Mouse (Mus musculus) kidney, adult 8-10 months (tissue): ENCODE measurements around the gene 9130213A22Rik.
"Not testable (repeated sequence)": the region's sequence is repeated elsewhere in the genome, so short reads cannot be mapped to it uniquely, and the experiment has no call there.

Source experiments
- DNase-seq, 2 experiments: peaks; one replicate each; pipeline ENCODE4 v3.0.0; 2022

Gene 9130213A22Rik

DNA sequence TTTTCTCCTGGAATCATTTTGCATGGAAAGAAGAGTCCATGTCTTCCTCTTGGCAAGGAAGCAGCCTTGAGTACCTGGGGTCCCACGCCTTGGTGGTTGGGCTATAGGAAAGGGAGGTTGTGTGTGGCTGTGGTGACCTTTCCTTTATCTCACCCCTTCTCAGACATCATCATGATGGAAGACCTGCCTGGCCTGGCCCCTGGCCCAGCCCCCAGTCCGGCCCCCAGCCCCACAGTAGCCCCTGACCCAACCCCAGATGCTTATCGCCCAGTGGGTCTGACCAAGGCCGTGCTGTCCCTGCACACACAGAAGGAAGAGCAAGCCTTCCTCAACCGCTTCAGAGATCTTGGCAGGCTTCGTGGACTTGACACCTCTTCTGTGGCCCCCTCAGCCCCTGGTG lies 17.2 kb downstream of the 9130213A22Rik start:
- no peak for DNase-seq

DNA sequence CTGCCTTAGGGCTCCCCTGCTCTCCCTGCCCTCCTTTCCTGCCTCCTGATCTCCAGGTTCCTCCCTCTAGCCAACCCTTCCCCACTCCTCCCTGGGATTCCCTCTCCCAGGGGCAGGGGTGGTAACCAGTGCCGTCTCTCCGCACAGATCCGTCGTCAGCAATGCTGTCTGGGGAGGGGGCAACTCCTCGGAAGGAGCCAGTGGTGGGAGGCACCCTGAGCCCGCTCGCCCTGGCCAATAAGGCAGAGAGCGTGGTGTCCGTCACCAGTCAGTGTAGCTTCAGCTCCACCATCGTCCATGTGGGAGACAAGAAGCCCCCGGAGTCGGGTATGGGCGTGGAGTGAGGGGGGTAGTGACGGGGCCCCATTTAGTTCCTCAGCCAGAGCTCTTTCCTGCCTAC lies 17.9 kb downstream of the 9130213A22Rik start:
- DNase-seq: no peak

DNA sequence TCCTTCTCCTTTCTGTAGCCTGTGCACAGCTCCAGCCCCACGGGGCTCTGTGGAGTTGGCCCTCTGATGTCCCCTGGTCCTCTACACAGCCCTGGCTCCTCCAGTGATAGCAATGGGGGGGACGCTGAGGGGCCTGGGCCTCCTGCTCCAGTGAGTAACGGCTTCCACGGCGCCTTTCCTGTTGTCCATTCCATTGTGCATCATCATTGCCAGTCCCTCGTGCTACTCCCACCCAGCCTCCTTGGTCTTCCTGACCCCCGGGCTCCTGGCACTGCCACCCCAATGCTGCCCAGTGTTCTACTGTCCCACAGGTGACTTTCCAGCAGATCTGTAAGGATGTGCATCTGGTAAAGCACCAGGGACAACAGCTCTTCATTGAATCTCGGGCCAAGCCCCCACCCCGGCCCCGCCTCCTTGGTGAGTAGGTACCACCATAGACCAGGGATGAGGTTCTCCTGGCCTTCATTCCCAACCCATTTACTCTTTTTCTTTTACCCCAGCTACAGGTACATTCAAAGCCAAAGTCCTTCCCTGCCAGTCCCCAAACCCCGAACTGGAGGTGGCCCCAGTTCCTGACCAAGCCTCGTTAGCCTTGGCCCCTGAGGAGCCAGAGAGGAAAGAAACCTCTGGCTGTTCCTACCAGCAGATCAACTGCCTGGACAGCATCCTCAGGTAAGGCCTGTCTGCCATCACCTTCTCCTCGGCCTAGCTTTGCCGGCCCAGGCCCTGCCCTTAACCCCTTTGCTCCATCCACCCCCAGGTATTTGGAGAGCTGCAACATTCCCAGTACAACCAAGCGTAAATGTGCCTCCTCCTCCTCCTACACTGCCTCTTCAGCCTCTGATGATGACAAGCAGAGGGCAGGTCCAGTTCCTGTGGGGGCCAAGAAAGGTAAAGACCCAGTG lies 18.6 kb downstream of the 9130213A22Rik start:
- no peak for DNase-seq

DNA sequence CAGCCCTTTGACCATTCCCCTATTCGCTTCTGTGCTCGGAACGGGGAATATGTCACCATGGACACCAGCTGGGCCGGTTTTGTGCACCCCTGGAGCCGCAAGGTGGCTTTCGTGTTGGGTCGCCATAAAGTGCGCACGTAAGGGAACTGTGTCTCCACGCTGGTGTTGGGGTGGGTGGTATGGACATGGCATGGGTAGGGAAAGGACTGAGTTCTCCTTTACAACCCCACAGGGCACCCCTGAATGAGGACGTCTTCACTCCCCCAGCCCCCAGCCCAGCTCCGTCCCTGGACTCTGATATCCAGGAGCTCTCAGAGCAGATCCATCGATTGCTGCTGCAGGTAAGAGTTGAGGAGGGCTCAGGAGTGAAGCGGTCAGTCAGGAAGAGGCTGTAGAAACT lies 19.3 kb downstream of the 9130213A22Rik start:
- DNase-seq: no peak

DNA sequence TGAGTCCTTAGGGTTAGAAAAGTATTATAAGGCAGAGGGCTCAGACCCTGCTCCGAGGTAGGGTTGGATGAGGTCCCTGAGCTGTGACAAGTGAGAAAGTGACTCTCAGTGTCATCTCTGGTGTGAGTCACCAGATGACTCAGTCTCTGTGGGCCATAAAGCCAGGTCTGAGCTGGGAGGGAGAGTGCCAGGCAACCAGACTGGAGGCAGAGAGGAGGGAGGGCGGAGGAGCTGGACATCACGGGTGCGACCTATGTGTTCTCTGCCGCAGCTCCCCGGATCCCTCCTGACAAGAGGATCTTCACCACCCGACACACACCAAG lies 20.0 kb downstream of the 9130213A22Rik start:
- DNase-seq: no peak

DNA sequence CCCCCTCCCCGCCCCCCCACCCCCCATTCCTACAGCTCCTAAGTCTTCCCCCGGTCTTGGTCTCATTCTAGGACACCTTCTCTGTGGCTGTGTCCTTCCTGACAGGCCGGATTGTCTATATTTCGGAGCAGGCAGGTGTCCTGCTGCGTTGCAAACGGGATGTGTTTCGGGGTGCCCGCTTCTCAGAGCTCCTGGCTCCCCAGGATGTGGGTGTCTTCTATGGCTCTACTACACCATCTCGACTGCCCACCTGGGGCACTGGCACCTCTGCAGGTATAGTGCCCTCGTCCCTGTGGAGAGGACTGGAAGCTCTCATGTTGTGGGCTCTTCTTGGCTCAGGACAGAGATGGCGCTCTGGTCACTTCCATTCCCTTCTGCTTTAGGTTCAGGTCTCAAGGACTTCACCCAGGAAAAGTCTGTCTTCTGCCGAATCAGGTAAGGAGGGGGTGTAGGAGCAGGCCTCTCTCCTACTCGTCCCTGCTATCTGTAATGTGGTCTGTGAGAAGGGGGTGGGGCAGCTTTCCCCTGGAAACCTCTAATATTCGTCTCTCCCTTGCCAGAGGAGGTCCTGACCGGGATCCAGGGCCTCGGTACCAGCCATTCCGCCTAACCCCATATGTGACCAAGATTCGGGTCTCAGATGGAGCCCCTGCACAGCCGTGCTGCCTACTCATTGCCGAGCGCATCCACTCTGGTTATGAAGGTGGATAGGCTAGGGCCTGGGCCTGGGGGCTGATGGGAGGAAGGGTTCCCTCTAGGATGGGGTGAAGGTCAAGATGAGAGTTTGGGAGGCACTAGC lies 20.6 kb downstream of the 9130213A22Rik start:
- no peak for DNase-seq

DNA sequence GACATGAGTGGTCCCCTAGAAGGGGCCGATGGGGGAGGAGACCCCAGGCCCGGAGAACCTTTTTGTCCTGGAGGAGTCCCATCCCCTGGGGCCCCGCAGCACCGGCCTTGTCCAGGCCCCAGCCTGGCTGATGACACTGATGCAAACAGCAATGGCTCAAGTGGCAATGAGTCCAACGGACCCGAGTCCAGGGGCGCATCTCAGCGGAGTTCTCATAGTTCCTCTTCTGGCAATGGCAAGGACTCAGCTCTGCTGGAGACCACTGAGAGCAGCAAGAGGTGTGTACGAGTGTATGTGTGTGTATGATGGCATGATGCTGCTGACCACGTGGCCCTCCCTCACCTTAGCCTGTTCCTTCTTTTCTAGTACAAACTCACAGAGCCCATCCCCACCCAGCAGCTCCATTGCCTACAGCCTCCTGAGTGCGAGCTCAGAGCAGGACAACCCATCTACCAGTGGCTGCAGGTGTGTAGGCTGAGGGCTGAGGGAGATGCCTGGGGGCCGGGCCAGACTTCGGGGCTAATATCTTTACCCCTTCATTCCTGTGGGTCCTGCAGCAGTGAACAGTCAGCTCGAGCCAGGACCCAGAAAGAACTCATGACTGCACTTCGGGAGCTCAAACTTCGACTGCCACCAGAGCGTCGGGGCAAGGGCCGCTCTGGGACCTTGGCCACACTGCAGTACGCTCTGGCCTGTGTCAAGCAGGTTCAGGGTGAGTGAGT lies 21.6 kb downstream of the 9130213A22Rik start:
- no peak for DNase-seq

DNA sequence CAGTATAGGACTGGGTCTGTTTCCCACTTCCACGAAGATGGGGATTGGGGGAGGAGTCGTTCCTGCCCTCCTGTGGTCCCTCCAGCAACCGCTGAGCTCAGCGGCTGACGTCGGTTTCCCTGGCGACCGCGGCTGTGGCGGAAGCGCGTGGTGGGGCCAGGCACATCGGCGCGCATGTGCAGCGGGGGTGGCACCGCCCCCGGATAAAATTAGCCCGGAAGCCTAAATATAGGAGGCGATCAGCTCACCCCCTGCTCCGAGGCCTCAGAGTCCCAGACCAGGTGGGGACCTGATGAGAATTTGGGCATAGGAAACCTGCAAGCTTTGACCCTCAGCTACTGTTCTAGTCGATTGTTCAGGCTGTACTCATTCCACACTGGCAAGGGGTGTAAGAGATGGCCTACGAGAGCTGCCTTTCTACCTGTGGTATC lies 22.5 kb downstream of the 9130213A22Rik start:
- DNase-seq: peak; percentile 87 to 91

DNA sequence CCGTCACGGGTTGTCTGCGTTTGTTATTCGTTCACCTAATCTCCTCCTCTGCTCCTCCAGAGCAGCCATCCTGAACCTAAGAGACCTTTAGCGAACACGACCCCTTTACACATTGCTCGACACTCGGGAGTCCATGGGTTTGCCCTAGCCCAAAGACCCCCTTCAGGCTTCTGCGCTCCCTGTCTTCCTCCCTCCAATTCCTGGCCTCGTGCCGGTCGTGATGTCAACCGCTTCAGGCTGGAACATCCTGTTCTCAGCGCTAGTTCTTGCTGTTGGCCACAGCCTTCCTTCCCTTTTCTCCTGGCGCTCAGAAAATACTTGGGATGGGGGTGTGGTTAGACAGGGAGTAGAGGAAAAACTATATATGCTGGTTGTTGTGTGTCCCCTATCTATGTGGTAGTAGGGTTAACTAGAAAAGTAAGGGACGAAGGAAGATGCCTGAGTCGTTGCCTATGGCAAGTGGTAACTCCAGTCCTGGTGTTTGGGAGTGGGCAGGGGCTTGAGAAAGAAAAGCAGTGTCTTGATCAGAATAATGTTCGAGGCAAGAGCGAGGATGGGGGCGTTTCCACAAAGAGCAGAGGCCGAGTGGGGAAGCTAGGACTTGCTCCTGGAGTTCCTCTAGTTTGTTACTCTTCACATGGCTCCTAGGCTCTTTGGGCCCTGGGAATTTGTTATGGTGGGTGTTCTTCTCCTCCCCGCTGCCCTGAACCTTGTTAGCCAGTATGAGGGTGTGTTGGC lies 23.0 kb downstream of the 9130213A22Rik start:
- DNase-seq: peak; percentile 72 to 87

DNA sequence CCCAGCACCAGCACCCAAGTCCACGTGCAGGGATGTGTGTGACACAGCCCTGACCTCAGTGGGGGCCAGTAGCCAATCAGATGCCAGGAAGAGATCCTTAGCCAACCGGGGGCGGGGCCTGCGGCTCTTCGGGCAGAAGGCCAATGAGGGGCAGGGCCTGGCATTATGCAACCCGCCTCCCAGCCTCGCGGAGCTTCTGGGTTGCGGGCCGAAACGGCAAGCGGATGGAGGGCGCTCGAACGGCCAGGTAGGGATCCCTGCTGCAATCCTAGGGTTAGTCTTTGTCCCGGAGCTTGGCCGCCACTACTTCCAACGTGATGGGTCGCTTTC lies 23.7 kb downstream of the 9130213A22Rik start:
- DNase-seq: peak; percentile 98 to 99

DNA sequence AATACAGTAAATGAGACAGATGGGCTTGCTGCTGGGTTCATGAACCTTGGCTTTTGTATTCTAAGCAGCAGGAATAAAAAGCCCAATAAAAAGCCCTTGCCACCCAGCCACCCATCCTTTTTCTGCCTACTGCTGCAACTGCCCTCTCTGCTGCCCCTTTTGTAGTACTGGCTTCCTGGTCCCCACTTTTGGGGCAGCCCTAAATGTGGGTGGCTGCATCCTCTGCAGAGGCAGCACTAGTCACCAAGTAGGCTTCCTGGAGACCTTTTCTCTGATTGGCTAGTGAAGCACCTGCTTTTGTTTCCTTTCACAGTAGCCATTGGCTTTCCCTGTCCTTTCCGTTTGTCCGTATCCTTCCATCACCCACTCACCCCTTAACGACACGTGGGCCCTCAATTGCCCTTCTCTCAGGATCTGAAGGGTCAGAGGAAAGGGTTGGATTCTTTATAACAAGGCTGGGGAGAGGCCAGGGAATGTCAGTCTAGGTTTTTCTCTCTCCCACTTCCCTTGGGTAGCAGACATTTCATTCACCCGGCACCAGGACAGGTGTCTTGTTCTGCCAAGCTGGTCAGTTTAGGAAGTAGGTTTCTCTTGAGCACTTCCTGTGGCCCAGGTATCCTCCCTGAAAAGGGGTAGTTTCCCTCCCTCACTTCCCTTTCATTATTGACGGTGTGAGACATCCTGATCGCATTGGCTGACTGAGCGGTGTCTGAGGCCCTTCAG lies 24.2 kb downstream of the 9130213A22Rik start:
- DNase-seq: no peak

DNA sequence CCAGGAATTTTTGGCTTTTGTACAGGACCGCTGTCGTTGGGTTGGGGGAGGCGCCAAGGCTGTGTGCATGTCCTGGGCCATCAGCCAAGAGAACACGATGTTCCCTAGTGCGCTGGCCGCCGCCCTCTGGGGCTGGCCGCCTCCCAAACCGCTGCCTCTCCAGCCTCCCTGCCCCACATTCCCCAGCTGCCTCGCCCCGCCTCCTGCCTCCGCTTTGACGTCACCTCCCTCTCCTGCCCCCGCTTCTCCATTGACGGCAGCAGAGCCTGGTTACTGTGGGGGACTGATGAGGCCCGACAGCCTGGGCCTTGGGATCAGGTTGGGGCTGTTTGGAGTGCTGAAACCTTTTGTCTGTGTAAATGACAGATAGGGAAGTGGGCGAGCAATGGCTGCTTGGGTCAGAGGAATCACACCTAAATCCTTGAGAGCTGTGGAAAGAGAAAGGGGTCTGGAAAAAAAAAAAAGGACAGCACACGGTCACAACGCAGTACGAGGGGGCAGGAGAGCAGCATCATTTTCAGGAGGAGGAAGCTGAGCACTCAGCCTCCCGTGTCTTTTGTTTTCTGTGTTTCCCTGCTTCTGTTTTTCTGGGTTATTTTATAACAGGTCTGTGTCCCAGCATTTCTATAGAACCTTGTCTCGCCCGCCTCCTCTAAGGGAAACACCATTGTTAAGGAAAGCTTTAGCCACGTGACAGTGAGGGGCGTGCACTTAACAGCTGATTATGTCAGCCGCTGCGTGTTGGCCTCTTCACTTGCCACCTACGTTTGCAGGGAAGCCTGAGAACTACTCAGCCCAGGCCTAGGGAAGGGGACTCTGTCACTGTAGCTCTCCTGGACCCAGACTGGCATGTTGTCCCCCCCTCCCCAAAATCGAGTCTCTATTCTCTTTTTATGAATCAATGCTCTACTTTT lies 25.1 kb downstream of the 9130213A22Rik start:
- peak; percentile 99 for DNase-seq

DNA sequence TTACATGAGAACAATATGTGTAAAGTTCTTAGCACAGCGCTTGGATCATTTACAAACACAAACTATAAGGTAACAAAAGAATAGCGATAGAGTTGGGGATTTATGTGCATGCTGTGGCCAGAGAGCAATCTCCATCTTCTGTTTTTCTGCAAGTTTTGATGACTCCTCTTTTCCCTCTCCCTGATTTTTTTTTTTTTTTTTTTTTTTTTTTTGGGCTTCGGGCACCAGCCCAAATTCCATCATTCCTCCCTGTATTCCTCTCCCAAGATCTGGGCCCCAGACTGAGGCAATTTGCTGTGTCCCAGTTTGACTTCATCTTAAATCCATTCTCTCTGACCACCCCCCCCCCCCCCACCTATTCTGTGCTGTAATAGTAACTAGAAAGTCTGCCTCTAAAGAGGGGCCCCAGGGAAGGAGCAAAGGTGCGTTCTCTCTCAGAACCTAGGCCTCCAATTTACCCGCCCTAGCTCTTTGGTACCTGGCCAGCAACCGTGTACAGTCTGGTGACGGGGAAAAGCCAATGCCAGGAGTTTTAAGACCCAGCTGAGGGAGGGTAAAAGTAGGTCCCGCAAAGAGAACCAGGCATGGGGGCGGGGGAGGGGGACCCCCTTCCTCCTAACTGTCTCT lies 25.9 kb downstream of the 9130213A22Rik start:
- DNase-seq: no peak

DNA sequence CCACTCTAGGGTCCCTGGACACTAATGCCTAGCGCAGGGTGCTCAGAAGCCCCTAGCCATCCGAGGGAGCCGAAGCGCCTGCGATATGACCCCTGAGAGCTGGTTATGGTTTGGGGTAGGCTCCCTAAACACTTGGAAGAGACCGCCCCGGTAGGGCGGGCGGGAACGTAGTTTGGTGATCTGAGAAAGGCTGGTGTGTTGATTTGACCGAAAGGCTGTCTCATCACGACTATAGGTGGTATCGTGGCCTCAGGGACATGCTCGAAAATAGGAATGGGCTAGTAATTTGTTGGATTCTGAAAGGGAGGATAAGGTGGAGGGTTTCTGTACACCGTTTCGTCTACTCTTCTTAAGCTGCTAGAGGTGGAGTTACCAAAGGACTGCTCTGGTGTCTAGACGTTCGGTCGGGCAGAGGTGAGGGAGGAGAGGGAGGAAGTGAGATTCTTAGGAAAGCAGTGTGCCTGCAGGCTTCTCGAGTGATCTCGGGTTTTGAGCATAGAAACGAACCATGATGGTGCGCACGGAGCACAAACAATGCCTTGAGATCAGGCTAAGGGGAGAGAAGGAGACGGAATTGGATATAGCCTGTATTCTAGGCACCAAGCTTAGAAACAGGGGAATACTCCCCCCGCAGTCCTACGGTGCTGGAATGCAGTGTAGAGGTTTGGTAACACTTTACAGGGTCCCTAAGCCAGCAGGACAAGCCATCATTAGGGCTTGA lies 26.7 kb downstream of the 9130213A22Rik start:
- no peak for DNase-seq

DNA sequence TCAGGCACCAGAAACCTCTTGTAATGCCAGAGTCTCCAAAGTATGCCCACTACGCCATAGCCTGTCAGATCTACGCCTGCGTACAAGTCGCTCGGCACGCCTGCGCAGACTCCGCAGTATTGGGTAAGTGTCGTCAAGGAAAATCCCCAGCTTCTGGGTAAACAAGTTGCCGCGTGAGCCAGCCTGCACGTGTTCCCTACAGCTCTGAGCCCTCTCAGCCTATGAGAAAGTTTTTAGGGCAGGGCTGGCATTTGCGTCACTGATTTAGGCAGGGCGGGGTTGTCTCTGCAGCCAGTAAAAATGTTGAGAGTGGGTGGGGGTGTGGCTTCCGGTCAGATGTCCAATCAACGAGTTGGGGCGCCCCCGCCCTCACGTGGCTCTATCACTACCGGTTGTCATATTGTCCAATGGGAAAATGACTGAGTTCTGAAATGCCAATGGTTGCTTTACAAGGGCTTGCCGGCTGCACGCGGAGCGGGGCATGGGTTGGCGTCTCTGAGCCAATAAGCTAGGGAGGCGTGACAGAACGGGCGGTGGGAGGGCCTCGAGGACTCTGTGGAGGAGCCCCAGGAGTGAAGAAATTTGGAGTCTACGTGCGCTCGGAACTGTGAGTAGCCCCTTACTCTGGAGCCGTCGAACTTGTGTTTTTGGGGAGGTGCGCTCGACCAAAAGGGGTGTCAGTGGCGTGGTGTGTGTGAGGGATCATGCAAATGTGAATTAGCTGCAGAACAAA lies 27.5 kb downstream of the 9130213A22Rik start, which contains the start of gene Per1:
Gene Per1 (plus strand): TSS at position 521 of the 733 bp plus-strand sequence.
- DNase-seq: peak; percentile 100

DNA sequence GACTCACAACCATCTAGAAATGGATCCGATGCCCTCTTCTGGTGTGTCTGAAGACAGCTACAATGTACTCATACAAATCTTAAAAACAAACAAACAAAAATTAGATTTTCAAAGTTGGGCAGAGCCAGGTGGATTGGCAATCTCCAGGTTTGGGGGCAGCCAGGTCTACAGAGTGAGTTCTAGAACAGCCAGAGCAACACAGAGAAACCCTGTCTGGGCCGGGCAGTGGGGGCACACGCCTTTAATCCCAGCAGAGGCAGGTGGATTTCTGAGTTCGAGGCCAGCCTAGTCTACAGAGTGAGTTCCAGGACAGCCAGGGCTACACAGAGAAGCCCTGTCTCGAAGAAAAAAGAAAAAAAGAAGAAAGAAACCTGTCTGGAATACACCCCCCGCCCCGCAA lies 28.5 kb downstream of the 9130213A22Rik start:
- DNase-seq: not testable (repeated sequence)

DNA sequence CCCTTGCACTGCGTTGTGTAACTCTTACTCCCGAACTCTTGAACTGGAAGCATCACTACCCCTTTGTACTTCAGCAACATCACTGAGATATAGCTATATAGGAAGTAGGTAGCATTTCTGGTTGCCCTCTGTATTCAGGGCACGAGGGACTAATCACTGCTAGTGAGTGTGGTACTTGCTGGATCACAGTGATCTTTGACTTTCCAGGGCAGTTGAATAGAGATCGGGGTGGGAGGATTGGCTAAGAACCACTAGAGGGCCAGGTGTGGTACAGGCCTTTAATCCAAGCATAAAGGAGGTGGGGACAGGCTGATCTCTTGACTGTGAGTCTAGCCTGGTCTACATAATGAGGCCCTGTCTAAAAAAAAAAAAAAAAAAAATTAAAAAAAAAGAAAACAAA lies 29.5 kb downstream of the 9130213A22Rik start:
- no peak for DNase-seq

DNA sequence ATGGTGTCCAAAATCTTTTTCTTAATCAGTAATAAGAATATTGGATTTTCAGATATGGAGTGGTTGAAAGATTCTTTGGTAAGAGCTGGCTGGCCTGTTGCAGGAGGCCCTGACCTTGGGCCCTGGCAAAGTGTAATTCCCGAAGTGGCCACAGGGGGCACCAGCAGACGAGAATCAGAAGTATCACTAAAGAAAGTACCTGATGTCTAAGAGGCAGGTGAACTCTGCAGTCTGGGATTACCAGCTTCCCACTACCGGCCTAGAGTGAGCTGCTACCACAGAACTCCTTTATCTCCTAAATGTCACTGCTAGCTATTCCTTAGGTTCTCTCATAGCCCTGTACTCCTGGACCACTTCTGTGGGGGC lies 30.0 kb downstream of the 9130213A22Rik start:
- DNase-seq: peak; percentile 89 to 97
